Mouse (Mus musculus) MEL (cell line): ENCODE data around the gene Lep. TPM values are rescaled to one million over a fixed set of nuclear protein-coding genes. Genes with fewer than 3 reads are reported as not detected.

Experiments used
- DNase-seq: peaks from one replicate; pipeline ENCODE4 v3.0.0; 2011; ENCODE audit warnings: low read depth, low spot score
- H3K27ac ChIP-seq: 2 replicates; pipeline ENCODE4 v1.5.1; 2012; ENCODE audit warnings: low read depth, mild to moderate bottlenecking, control low read depth, low read length, moderate library complexity; ENCODE audit not compliant: control insufficient read depth
- H3K27me3 ChIP-seq, 2 experiments: fragments of 150-350 bp in 1 of 2; sonication (generic) in 1 of 2; 2 replicates each; pipeline ENCODE4 v1.6.1; 2012; ENCODE audit warnings: low read length in 2 of 2, mild to moderate bottlenecking in 2 of 2, improper control_type of control experiment in 1 of 2, moderate library complexity in 1 of 2; ENCODE audit not compliant: insufficient read depth in 2 of 2, control insufficient read depth in 1 of 2
- H3K36me3 ChIP-seq, 2 experiments: 2 replicates each; pipeline ENCODE4 v1.6.1; 2012 to 2014; ENCODE audit warnings: low read length in 2 of 2, improper control_type of control experiment in 1 of 2, inconsistent platforms in 1 of 2, mild to moderate bottlenecking in 1 of 2; ENCODE audit not compliant: insufficient read depth in 2 of 2, control insufficient read depth in 1 of 2
- H3K4me1 ChIP-seq, 2 experiments: fragments of 150-350 bp in 1 of 2; sonication (generic) in 1 of 2; 2 replicates each; pipeline ENCODE4 v1.6.1; 2012; ENCODE audit warnings: low read length in 2 of 2, improper control_type of control experiment in 1 of 2, mild to moderate bottlenecking in 1 of 2; ENCODE audit not compliant: insufficient read depth in 2 of 2, control insufficient read depth in 1 of 2
- H3K4me3 ChIP-seq, 2 experiments: fragments of 150-350 bp in 1 of 2; sonication (generic) in 1 of 2; 2 replicates each; pipeline ENCODE4 v1.5.1; 2012; ENCODE audit warnings: low read depth in 2 of 2, low read length in 2 of 2, mild to moderate bottlenecking in 2 of 2, moderate library complexity in 2 of 2, control low read depth in 1 of 2, improper control_type of control experiment in 1 of 2; ENCODE audit not compliant: control insufficient read depth in 1 of 2, insufficient read depth in 1 of 2
- H3K79me2 ChIP-seq: 2 replicates; pipeline ENCODE4 v1.6.1; 2012; ENCODE audit warnings: mild to moderate bottlenecking, low read length, moderate library complexity; ENCODE audit not compliant: control insufficient read depth, poor library complexity, insufficient read depth
- H3K9ac ChIP-seq: 2 replicates; pipeline ENCODE4 v1.6.1; 2012; ENCODE audit warnings: low read depth, mild to moderate bottlenecking, control low read depth, low read length, moderate library complexity; ENCODE audit not compliant: control insufficient read depth, poor library complexity, severe bottlenecking
- H3K9me3 ChIP-seq: fragments of 150-350 bp; sonication (generic); replicated peaks from 2 replicates; pipeline ENCODE4 v1.6.1; 2012; ENCODE audit warnings: mild to moderate bottlenecking, low read length, improper control_type of control experiment, moderate library complexity; ENCODE audit not compliant: insufficient read depth
- CHD1 ChIP-seq: IDR thresholded peaks from 2 replicates; pipeline ENCODE4 v1.6.1; 2012; ENCODE audit warnings: low read depth, mild to moderate bottlenecking, inconsistent platforms, low read length, improper control_type of control experiment
- CHD2 ChIP-seq: IDR thresholded peaks from 2 replicates; pipeline ENCODE4 v1.6.1; 2011; ENCODE audit warnings: low read length, improper control_type of control experiment
- CTCF ChIP-seq, 3 experiments: IDR thresholded peaks in 2 of 3; conservative IDR thresholded peaks in 1 of 3; 2 replicates each; pipeline ENCODE4 v1.5.1; 2011 to 2012; ENCODE audit warnings: low read length in 3 of 3, low read depth in 2 of 3, mild to moderate bottlenecking in 2 of 3, improper control_type of control experiment in 1 of 3, inconsistent platforms in 1 of 3, mixed read lengths in 1 of 3, moderate library complexity in 1 of 3; ENCODE audit not compliant: control insufficient read depth in 1 of 3, insufficient read depth in 1 of 3, poor library complexity in 1 of 3, severe bottlenecking in 1 of 3
- E2F4 ChIP-seq: IDR thresholded peaks from 2 replicates; pipeline ENCODE4 v1.6.1; 2011; ENCODE audit warnings: low read depth, low read length, improper control_type of control experiment, borderline replicate concordance
- ETS1 ChIP-seq: IDR thresholded peaks from 2 replicates; pipeline ENCODE4 v1.6.1; 2012; ENCODE audit warnings: low read depth, mild to moderate bottlenecking, inconsistent platforms, low read length, improper control_type of control experiment, moderate library complexity
- GABPA ChIP-seq: IDR thresholded peaks from 2 replicates; pipeline ENCODE4 v1.6.1; 2012; ENCODE audit warnings: low read depth, mild to moderate bottlenecking, inconsistent platforms, low read length, improper control_type of control experiment, moderate library complexity
- JUND ChIP-seq: IDR thresholded peaks from 2 replicates; pipeline ENCODE4 v1.6.1; 2011; ENCODE audit warnings: low read depth, mild to moderate bottlenecking, improper control_type of control experiment, low read length
- MAFK ChIP-seq: IDR thresholded peaks from 2 replicates; pipeline ENCODE4 v1.6.1; 2011; ENCODE audit warnings: low read depth, mild to moderate bottlenecking, low read length, improper control_type of control experiment, borderline replicate concordance
- MAX ChIP-seq: IDR thresholded peaks from 2 replicates; pipeline ENCODE4 v1.6.1; 2011; ENCODE audit warnings: low read length, improper control_type of control experiment
- MAZ ChIP-seq: IDR thresholded peaks from 2 replicates; pipeline ENCODE4 v1.6.1; 2012; ENCODE audit warnings: low read depth, mild to moderate bottlenecking, inconsistent platforms, low read length, improper control_type of control experiment
- MEF2A ChIP-seq: IDR thresholded peaks from 2 replicates; pipeline ENCODE4 v1.6.1; 2014; ENCODE audit warnings: low read depth, mild to moderate bottlenecking, inconsistent platforms, low read length, improper control_type of control experiment; ENCODE audit not compliant: poor library complexity, insufficient replicate concordance, severe bottlenecking; ENCODE audit errors: extremely low read depth
- MXI1 ChIP-seq: IDR thresholded peaks from 2 replicates; pipeline ENCODE4 v1.6.1; 2011; ENCODE audit warnings: mild to moderate bottlenecking, low read depth, low read length, improper control_type of control experiment
- MYB ChIP-seq: IDR thresholded peaks from 2 replicates; pipeline ENCODE4 v1.6.1; 2011; ENCODE audit warnings: mild to moderate bottlenecking, low read depth, low read length, improper control_type of control experiment
- NELFE ChIP-seq: IDR thresholded peaks from 2 replicates; pipeline ENCODE4 v1.6.1; 2011; ENCODE audit warnings: low read depth, low read length, improper control_type of control experiment
- POLR2A ChIP-seq, 2 experiments: IDR thresholded peaks; 2 replicates each; pipeline ENCODE4 v1.6.1; 2011 to 2012; ENCODE audit warnings: low read length in 2 of 2, mild to moderate bottlenecking in 2 of 2, control low read depth in 1 of 2, improper control_type of control experiment in 1 of 2, low read depth in 1 of 2, moderate library complexity in 1 of 2; ENCODE audit not compliant: control insufficient read depth in 1 of 2, insufficient read depth in 1 of 2, poor library complexity in 1 of 2
- POLR2AphosphoS2 ChIP-seq: IDR thresholded peaks from 2 replicates; pipeline ENCODE4 v1.6.1; 2011; ENCODE audit warnings: low read length, improper control_type of control experiment
- RAD21 ChIP-seq: IDR thresholded peaks from 2 replicates; pipeline ENCODE4 v1.6.1; 2011; ENCODE audit warnings: mild to moderate bottlenecking, low read depth, low read length, improper control_type of control experiment
- RCOR1 ChIP-seq: IDR thresholded peaks from 2 replicates; pipeline ENCODE4 v1.6.1; 2012; ENCODE audit warnings: low read depth, mild to moderate bottlenecking, inconsistent platforms, low read length, improper control_type of control experiment
- SIN3A ChIP-seq: IDR thresholded peaks from 2 replicates; pipeline ENCODE4 v1.6.1; 2012; ENCODE audit warnings: low read length, improper control_type of control experiment, inconsistent platforms
- TAL1 ChIP-seq: IDR thresholded peaks from 2 replicates; pipeline ENCODE4 v1.6.1; 2012; ENCODE audit warnings: mild to moderate bottlenecking, inconsistent platforms, low read length, moderate library complexity, mixed read lengths
- TBP ChIP-seq: IDR thresholded peaks from 2 replicates; pipeline ENCODE4 v1.8.0; 2011; ENCODE audit warnings: low read depth, low read length, improper control_type of control experiment
- TCF12 ChIP-seq: IDR thresholded peaks from 2 replicates; pipeline ENCODE4 v1.6.1; 2014; ENCODE audit warnings: low read depth, mild to moderate bottlenecking, inconsistent platforms, low read length, improper control_type of control experiment, moderate library complexity
- USF1 ChIP-seq: IDR thresholded peaks from 2 replicates; pipeline ENCODE4 v1.6.1; 2014; ENCODE audit warnings: low read depth, mild to moderate bottlenecking, inconsistent platforms, low read length, improper control_type of control experiment, moderate library complexity
- USF2 ChIP-seq, 2 experiments: IDR thresholded peaks; 2 replicates each; pipeline ENCODE4 v1.6.1; 2011 to 2012; ENCODE audit warnings: improper control_type of control experiment in 2 of 2, low read length in 2 of 2, borderline replicate concordance in 1 of 2, inconsistent platforms in 1 of 2, low read depth in 1 of 2, mild to moderate bottlenecking in 1 of 2; ENCODE audit not compliant: insufficient read depth in 1 of 2
- ZKSCAN1 ChIP-seq: IDR thresholded peaks from 2 replicates; pipeline ENCODE4 v1.6.1; 2012; ENCODE audit warnings: low read depth, mild to moderate bottlenecking, inconsistent platforms, low read length, improper control_type of control experiment, moderate library complexity
- ZMIZ1 ChIP-seq: IDR thresholded peaks from 2 replicates; pipeline ENCODE4 v1.6.1; 2012; ENCODE audit warnings: low read depth, mild to moderate bottlenecking, inconsistent platforms, low read length, improper control_type of control experiment, moderate library complexity
- ZNF384 ChIP-seq: IDR thresholded peaks from 2 replicates; pipeline ENCODE4 v1.6.1; 2012; ENCODE audit warnings: low read depth, mild to moderate bottlenecking, inconsistent platforms, low read length, improper control_type of control experiment
- polyA plus RNA-seq, 2 experiments: library from polyadenylated mRNA; stranded (reverse) in 1 of 2; unstranded in 1 of 2; fragments of >175 nt in 1 of 2; fragments of >200 nt in 1 of 2; gene quantifications; 2 replicates each; pipeline versions ENCODE4 v1.2.1 to v1.2.4; 2012; ENCODE audit warnings: low replicate concordance in 2 of 2, low read depth in 1 of 2; ENCODE audit not compliant: insufficient read length in 2 of 2, insufficient read depth in 1 of 2, missing spikeins in 1 of 2
- total RNA-seq: library from RNA; depleted of rRNA; stranded (reverse); fragments of 300-350 nt; gene quantifications from 2 replicates; pipeline ENCODE4 v1.2.3, GENCODE M21; 2012

The Lep gene
- total and polyA plus RNA-seq, 3 experiments, result not detected

DNA sequence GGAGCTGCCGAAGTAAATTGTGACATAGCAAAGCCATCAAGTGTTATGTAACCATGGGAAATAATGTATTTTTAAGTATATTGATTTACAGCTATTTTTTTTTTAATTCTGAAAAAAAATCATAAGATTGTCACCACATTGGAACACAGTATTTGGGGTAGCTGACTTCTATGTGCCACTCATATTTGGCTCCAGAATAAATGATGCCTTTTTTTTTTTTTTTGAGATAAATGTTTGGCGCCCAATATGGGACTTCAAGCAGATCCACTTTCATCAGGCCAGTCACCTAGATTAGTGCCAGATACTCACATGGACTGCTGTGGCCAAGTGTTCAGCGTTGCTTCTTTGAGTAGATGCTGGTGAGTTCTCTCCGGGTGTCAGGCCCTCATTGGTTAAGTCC is 51.5 kb downstream of the Lep start:
- TF ChIP-seq MAX (no peak), CTCF (IDR thresholded peaks at IDR 0.05 in 2 of 3, conservative IDR thresholded peaks at IDR 0.05 in 1 of 3; ENCODE audit: control insufficient read depth in 1 of 3, insufficient read depth in 1 of 3, low read depth in 2 of 3, low read length in 3 of 3, poor library complexity in 1 of 3, severe bottlenecking in 1 of 3) (no peak), CHD1 (no peak), POLR2AphosphoS2 (no peak), ZMIZ1 (no peak), ZNF384 (peak; percentile 65)
- H3K4me1 ChIP-seq, result no peaks in the 10 kb centered on the region
- no peak overlapping the region for H3K4me3 ChIP-seq

DNA sequence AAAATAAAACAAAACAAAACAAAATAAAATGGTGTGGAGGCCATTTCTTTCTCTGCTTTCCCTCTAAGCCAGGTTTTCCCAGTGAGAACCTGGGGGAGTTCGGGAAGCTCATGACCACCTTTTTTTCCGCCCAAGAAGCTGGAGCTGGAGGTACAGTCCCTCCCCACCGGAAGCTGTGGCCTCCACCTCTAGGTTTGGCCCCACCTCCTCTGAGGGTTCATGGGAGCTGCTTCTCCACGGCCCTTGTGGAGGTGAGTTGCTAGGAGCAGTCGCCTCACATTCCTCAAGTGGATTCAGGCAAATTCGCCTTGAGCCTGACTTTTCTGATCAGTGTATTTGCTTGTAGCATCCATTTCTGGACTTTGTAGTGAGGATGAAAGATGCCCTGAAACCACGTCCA is 55.7 kb downstream of the Lep start:
- no peak for DNase-seq
- Histone ChIP-seq H3K27ac (no peak overlapping the region), H3K27me3 (peaks cover 0 to 1% of the 10 kb centered on the region in 2 experiments; a peak in 1 of 4 replicates)

More for the DNA sequence above, 51.5 kb downstream of the Lep start:
- Histone ChIP-seq H3K79me2 (no peaks in the 10 kb centered on the region), H3K9me3 (no peaks in the 10 kb centered on the region), H3K9ac (no peak overlapping the region), H3K36me3 (no peaks in the 10 kb centered on the region), H3K27me3 (peaks cover 5 to 9% of the 10 kb centered on the region in 2 experiments; a peak in 3 of 4 replicates), H3K27ac (no peak overlapping the region)
- DNase-seq, result no peak

DNA sequence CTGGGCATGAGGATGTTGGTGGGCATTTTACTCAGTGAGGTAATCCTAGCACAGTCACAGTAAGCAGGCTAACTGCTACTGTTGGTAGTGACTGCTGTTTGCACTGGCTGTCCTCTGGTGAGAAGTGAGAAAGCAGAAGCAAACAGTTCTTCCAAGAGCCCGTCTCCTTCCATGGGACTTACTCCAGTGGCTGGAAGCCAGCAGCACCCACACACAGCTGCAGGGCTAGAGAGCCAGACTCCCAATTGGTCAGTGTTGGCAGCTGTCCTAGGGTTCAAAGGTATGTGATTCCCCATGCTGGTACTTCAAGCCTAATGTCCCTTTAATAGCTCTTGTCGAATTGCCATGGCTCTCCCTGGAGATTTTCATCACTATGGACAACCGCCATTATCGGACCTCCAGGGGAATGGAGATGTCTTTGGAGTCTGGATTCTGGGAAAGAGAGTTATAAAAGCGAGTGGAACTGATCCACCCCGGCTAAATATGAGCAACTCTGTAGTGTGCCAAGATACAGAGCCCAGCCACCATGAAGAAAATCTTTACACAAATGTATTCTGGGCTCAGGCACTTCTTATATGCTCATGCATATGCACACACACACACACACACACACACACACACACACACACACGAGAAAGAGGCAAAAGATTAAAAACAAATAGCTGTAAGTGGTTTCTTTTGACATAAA is 57.5 kb downstream of the Lep start:
- DNase-seq, result no peak
- no peaks in the 10 kb centered on the region for H3K4me1 ChIP-seq
- no peaks in the 10 kb centered on the region for H3K9me3 ChIP-seq
- no peaks in the 10 kb centered on the region for H3K27me3 ChIP-seq
- H3K4me3 ChIP-seq, result no peak overlapping the region
- no peak overlapping the region for H3K27ac ChIP-seq
- TF ChIP-seq ZMIZ1 (no peak), ZKSCAN1 (no peak), USF2 (IDR thresholded peaks at IDR 0.05; ENCODE audit: borderline replicate concordance in 1 of 2, insufficient read depth in 1 of 2, low read depth in 1 of 2, low read length in 2 of 2) (no peak), ETS1 (no peak), SIN3A (no peak), POLR2AphosphoS2 (no peak), NELFE (no peak), ZNF384 (no peak), CHD2 (no peak), TAL1 (no peak), GABPA (no peak), MAFK (no peak), RCOR1 (no peak), MXI1 (no peak), CHD1 (no peak), USF1 (no peak), MAZ (no peak), E2F4 (no peak)
- no peaks in the 10 kb centered on the region for H3K36me3 ChIP-seq
- no peaks in the 10 kb centered on the region for H3K79me2 ChIP-seq
- H3K9ac ChIP-seq, result no peak overlapping the region

More for the DNA sequence above, 55.7 kb downstream of the Lep start:
- Histone ChIP-seq H3K36me3 (no peaks in the 10 kb centered on the region), H3K4me3 (no peak overlapping the region), H3K9me3 (no peaks in the 10 kb centered on the region), H3K79me2 (no peaks in the 10 kb centered on the region), H3K4me1 (no peaks in the 10 kb centered on the region)
- no peak for TF ChIP-seq MAFK
- no peak for TF ChIP-seq POLR2A (IDR thresholded peaks at IDR 0.05; ENCODE audit: control insufficient read depth in 1 of 2, insufficient read depth in 1 of 2, low read depth in 1 of 2, low read length in 2 of 2, poor library complexity in 1 of 2)
- TF ChIP-seq TBP, result no peak
- no peak for TF ChIP-seq CHD2
- TF ChIP-seq MEF2A, result no peak
- no peak for TF ChIP-seq POLR2AphosphoS2
- no peak for TF ChIP-seq JUND
- no peak for TF ChIP-seq MYB
- no peak for TF ChIP-seq MAZ
- TF ChIP-seq RAD21, result no peak
- no peak for TF ChIP-seq MXI1
- TF ChIP-seq TCF12, result no peak
- TF ChIP-seq, all 39 proteins: peak for 0
- no peak overlapping the region for H3K9ac ChIP-seq
